Mouse (Mus musculus) embryonic facial prominence, embryonic 14.5 days (tissue): Measurements from ENCODE around the gene Scn5a. TPM values are rescaled to one million over a fixed set of nuclear protein-coding genes. Genes with fewer than 3 reads are reported as not detected.
A peak's percentile ranks its signal among the peaks of the same experiment; 100 is the strongest.

Experiments used
- ATAC-seq: fragments of 200-750 bp; cut with Nextera tagmentation; 2 replicates; pipeline ENCODE4 v1.8.0; 2017; ENCODE audit warnings: low read depth, moderate number of reproducible peaks, moderate TSS enrichment
- DNase-seq: peaks from one replicate; pipeline ENCODE4 v3.0.0-alpha.2; 2015; ENCODE audit warnings: low spot score
- H3K27ac ChIP-seq: fragments of 300-500 bp; sonication (generic); replicated peaks from 2 replicates; pipeline ENCODE4 v1.5.1; 2014; ENCODE audit warnings: low read depth, mild to moderate bottlenecking, low read length, moderate library complexity
- H3K27me3 ChIP-seq: fragments of 300-500 bp; sonication (generic); replicated peaks from 2 replicates; pipeline ENCODE4 v1.6.1; 2014; ENCODE audit warnings: low read length; ENCODE audit not compliant: control insufficient read depth, insufficient read depth
- H3K36me3 ChIP-seq: fragments of 300-500 bp; sonication (generic); 2 replicates; pipeline ENCODE4 v1.6.1; 2014; ENCODE audit warnings: low read length, mixed read lengths; ENCODE audit not compliant: control insufficient read depth, insufficient read depth
- H3K4me1 ChIP-seq: fragments of 300-500 bp; sonication (generic); 2 replicates; pipeline ENCODE4 v1.6.1; 2014; ENCODE audit warnings: antibody characterized with exemption, low read length; ENCODE audit not compliant: control insufficient read depth, insufficient read depth
- H3K4me2 ChIP-seq: fragments of 300-500 bp; sonication (generic); 2 replicates; pipeline ENCODE4 v1.6.1; 2014; ENCODE audit warnings: low read depth, mild to moderate bottlenecking, low read length, moderate library complexity, mixed read lengths
- H3K4me3 ChIP-seq: fragments of 300-500 bp; sonication (generic); 2 replicates; pipeline ENCODE4 v1.5.1; 2014; ENCODE audit warnings: low read depth, mild to moderate bottlenecking, low read length
- H3K9ac ChIP-seq: fragments of 300-500 bp; sonication (generic); 2 replicates; pipeline ENCODE4 v1.6.1; 2014; ENCODE audit warnings: low read depth, mild to moderate bottlenecking, low read length, moderate library complexity, mixed read lengths
- H3K9me3 ChIP-seq: fragments of 300-500 bp; sonication (generic); 2 replicates; pipeline ENCODE4 v1.6.1; 2016; ENCODE audit warnings: low read length; ENCODE audit not compliant: control insufficient read depth
- WGBS: fragments of 180-500 bp; shearing (Covaris S2); extraction: QIAGEN DNeasy Blood & Tissue Kit; methylation state at CpG from one replicate; pipeline ENCODE4 v1.1.7; 2014; 5-methylcytosine and 5-hydroxymethylcytosine counted together
- polyA plus RNA-seq: library from polyadenylated mRNA; unstranded; fragments of >200 nt; fragmentation: Nextera tagmentation; extraction: Ambion mirVana; gene quantifications from 2 replicates; pipeline ENCODE4 v1.2.1, GENCODE M21; 2014

Gene Scn5a
- polyA plus RNA-seq, 1 experiment from 2014 or later = 0.67 TPM

DNA sequence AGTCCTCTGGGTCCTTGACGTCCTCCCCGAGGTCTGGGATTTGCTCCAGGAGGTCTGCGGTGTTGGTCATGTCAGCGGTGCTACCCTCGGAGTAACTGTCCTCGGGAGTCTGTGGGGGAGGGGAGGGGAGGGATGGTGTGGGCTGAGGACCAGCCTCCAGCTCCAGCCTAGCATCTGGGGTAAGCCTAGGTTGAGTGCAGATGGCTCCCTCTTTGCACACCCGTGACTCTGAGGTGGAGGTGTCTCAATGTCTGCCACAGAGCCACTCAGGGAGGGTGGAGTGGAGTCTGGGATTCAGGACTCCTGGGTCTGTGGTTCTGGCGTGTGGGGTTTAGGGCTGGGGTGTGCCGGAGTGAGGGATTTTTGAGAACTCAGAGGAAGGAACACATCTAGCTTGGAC lies 65.8 kb downstream of the Scn5a start:
- 79% methylated on average over 7 of the region's 9 CpGs for WGBS
- DNase-seq (no peak), ATAC-seq (no peak)
- H3K36me3 ChIP-seq = no peaks in the 10 kb centered on the region
- H3K4me1 ChIP-seq = no peaks in the 10 kb centered on the region; the same call in 1 of the 2 replicates
- no peak overlapping the region for H3K4me2 ChIP-seq
- H3K9ac ChIP-seq = no peak overlapping the region
- no peaks in the 10 kb centered on the region for H3K9me3 ChIP-seq
- no peak overlapping the region for H3K4me3 ChIP-seq
- H3K27me3 ChIP-seq = no peaks in the 10 kb centered on the region
- H3K27ac ChIP-seq = no peak overlapping the region

- Histone ChIP-seq H3K27ac (no peak overlapping the region), H3K9me3 (peaks cover 5% of the 10 kb centered on the region; the same call in 1 of the 2 replicates), H3K4me2 (no peak overlapping the region), H3K4me3 (no peak overlapping the region), H3K9ac (no peak overlapping the region), H3K36me3 (no peaks in the 10 kb centered on the region), H3K4me1 (no peaks in the 10 kb centered on the region), H3K27me3 (no peaks in the 10 kb centered on the region)
- ATAC-seq (peak; percentile 55; the same call in 1 of the 2 replicates), DNase-seq (peak; percentile 73)
- WGBS = 59% methylated on average over 6 of the region's 6 CpGs
Measured at GRCm38 (mm10) chr9:119510902-119511301, 67.9 kb downstream of the Scn5a start.

- H3K9me3 ChIP-seq = peaks cover 5% of the 10 kb centered on the region; the same call in 1 of the 2 replicates
- DNase-seq = no peak
- H3K27me3 ChIP-seq = no peaks in the 10 kb centered on the region
- no peak overlapping the region for H3K27ac ChIP-seq
- H3K4me2 ChIP-seq = no peak overlapping the region
- H3K4me1 ChIP-seq = no peaks in the 10 kb centered on the region
- H3K9ac ChIP-seq = no peak overlapping the region
- no peak overlapping the region for H3K4me3 ChIP-seq
- no peaks in the 10 kb centered on the region for H3K36me3 ChIP-seq
- 62% methylated on average over 11 of the region's 11 CpGs for WGBS
- no peak for ATAC-seq
Measured at GRCm38 (mm10) chr9:119504981-119505658, 73.7 kb downstream of the Scn5a start.

DNA sequence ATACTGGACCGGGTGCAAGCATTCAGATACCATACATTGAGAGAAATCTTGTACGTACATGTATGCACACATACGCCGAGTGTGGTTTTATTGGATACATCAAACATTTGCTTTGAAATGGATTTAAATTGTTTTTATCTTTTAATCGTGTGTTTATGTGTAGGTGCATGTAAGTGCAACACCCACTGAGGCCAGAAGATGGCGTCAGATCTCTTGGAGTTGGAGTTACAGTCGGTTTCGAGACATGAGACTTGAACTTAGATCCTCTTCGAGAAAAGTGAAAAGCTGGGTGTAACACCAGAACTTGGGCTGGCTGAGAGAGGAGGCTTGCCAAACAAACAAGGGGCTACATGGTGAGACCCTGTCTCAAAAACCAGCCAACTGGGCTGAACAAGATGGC lies 75.2 kb downstream of the Scn5a start:
- no peak overlapping the region for H3K4me2 ChIP-seq
- no peak for ATAC-seq
- DNase-seq = no peak
- H3K27me3 ChIP-seq = no peaks in the 10 kb centered on the region
- H3K27ac ChIP-seq = no peak overlapping the region
- no peak overlapping the region for H3K9ac ChIP-seq
- peaks cover 5% of the 10 kb centered on the region; the same call in 1 of the 2 replicates for H3K9me3 ChIP-seq
- WGBS = 92% methylated on average over 9 of the region's 9 CpGs
- H3K4me1 ChIP-seq = no peaks in the 10 kb centered on the region
- no peak overlapping the region for H3K4me3 ChIP-seq
- no peaks in the 10 kb centered on the region for H3K36me3 ChIP-seq

DNA sequence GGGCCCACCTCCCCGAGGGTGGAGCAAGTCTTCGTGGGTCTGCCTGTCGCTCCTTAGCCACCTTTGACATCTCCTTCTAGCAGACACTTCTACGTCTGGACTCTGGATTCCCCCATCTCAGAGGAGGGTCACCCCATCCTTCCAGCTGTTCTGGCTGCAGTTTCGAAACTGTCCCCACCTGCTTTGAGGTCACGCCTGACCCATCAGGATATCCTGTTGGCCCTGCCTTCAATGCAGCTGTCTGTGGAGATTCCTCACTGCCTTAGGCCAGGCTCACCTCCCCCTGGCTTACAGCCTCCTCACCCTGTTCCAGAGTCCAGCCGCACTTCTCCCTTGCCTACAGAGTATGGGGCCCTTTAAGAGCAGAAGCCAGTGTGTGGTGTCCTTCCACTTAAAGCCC lies 79.9 kb downstream of the Scn5a start:
- 68% methylated on average over 7 of the region's 7 CpGs for WGBS
- H3K27me3 ChIP-seq = no peaks in the 10 kb centered on the region
- no peak overlapping the region for H3K4me2 ChIP-seq
- H3K4me3 ChIP-seq = no peak overlapping the region
- no peak overlapping the region for H3K9ac ChIP-seq
- no peaks in the 10 kb centered on the region for H3K9me3 ChIP-seq
- no peaks in the 10 kb centered on the region for H3K4me1 ChIP-seq
- H3K36me3 ChIP-seq = no peaks in the 10 kb centered on the region
- ATAC-seq (no peak), DNase-seq (no peak)
- H3K27ac ChIP-seq = no peak overlapping the region

DNA sequence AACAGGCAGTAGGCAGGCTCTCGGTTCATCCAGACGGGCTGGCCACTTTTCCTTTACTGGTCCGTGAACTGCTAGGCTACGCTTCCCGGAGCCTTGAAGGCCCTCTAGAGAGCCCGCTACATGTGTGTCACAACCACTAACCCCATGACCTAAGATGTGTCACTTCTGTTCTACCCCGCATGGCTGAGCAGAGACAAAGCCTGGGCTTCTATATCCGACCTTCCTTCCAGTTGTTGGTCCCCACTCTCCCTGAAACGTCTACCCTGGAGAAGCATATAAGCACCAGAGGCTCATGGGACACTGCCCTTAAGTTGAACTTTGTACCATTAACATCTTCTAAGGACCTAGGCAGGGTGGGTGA lies 80.6 kb downstream of the Scn5a start:
- H3K4me1 ChIP-seq = no peaks in the 10 kb centered on the region
- WGBS = 82% methylated on average over 9 of the region's 9 CpGs
- H3K4me3 ChIP-seq = no peak overlapping the region
- H3K27me3 ChIP-seq = no peaks in the 10 kb centered on the region
- no peak overlapping the region for H3K9ac ChIP-seq
- no peak overlapping the region for H3K27ac ChIP-seq
- H3K9me3 ChIP-seq = no peaks in the 10 kb centered on the region
- no peak overlapping the region for H3K4me2 ChIP-seq
- no peaks in the 10 kb centered on the region for H3K36me3 ChIP-seq
- DNase-seq (no peak), ATAC-seq (no peak)

GRCm38 (mm10) chr9:119497546-119498246 lies 81.1 kb downstream of the Scn5a start:
- no peak overlapping the region for H3K9ac ChIP-seq
- H3K4me3 ChIP-seq = no peak overlapping the region
- no peak overlapping the region for H3K27ac ChIP-seq
- no peak for DNase-seq
- no peaks in the 10 kb centered on the region for H3K36me3 ChIP-seq
- no peaks in the 10 kb centered on the region for H3K9me3 ChIP-seq
- 85% methylated on average over 13 of the region's 15 CpGs for WGBS
- no peaks in the 10 kb centered on the region for H3K4me1 ChIP-seq
- no peaks in the 10 kb centered on the region for H3K27me3 ChIP-seq
- no peak for ATAC-seq
- no peak overlapping the region for H3K4me2 ChIP-seq

DNA sequence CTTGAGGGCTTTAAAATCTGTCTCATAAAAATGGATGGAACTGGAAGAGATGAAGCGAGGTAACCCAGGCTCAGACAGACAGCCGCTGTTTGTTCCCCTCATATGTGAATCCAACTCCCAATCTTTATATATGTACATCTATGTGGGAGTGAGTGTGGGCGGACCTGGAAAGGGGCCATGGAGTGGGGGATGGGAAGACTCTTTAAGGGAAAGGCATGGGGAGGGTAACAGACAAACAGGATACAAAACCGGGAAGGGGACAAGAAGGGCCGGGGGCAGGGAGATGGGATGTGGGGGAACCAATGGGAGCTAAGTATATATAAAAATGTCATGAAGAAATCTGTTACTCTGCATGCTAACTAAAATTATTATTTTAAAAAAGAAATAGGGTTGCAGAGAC lies 81.9 kb downstream of the Scn5a start:
- WGBS = 50% methylated on average over 5 of the region's 5 CpGs
- Histone ChIP-seq H3K27ac (no peak overlapping the region), H3K27me3 (no peaks in the 10 kb centered on the region), H3K9me3 (no peaks in the 10 kb centered on the region), H3K4me1 (no peaks in the 10 kb centered on the region), H3K4me3 (no peak overlapping the region), H3K4me2 (no peak overlapping the region), H3K36me3 (no peaks in the 10 kb centered on the region), H3K9ac (no peak overlapping the region)
- DNase-seq (no peak), ATAC-seq (no peak)

GRCm38 (mm10) chr9:119496354-119496753 lies 82.5 kb downstream of the Scn5a start:
- H3K9ac ChIP-seq = no peak overlapping the region
- no peaks in the 10 kb centered on the region for H3K4me1 ChIP-seq
- no peak for DNase-seq

More at GRCm38 (mm10) chr9:119496354-119496753, 82.5 kb downstream of the Scn5a start:
- no peak for ATAC-seq
- no peaks in the 10 kb centered on the region for H3K27me3 ChIP-seq
- no peaks in the 10 kb centered on the region for H3K9me3 ChIP-seq
- no peak overlapping the region for H3K4me2 ChIP-seq
- H3K36me3 ChIP-seq = no peaks in the 10 kb centered on the region
- 79% methylated on average over 7 of the region's 9 CpGs for WGBS
- H3K4me3 ChIP-seq = no peak overlapping the region
- H3K27ac ChIP-seq = no peak overlapping the region
